Mouse (Mus musculus) heart, embryonic 12.5 days (tissue): ENCODE measurements around the gene Git2. TPM values are rescaled to one million over a fixed set of nuclear protein-coding genes. Genes with fewer than 3 reads are reported as not detected.

Source experiments
- ATAC-seq: fragments of 200-750 bp; cut with Nextera tagmentation; 2 replicates; pipeline ENCODE4 v1.8.0; 2017; ENCODE audit warnings: moderate TSS enrichment, moderate library complexity; ENCODE audit not compliant: insufficient number of reproducible peaks, low FRiP score
- H3K27ac ChIP-seq: fragments of 300-500 bp; sonication (generic); 2 replicates; pipeline ENCODE4 v1.5.1; 2016; ENCODE audit warnings: mild to moderate bottlenecking, moderate library complexity; ENCODE audit not compliant: poor library complexity, severe bottlenecking
- H3K27me3 ChIP-seq: fragments of 300-500 bp; sonication (generic); replicated peaks from 2 replicates; pipeline ENCODE4 v1.6.1; 2016; ENCODE audit warnings: mild to moderate bottlenecking, moderate library complexity
- H3K36me3 ChIP-seq: fragments of 300-500 bp; sonication (generic); 2 replicates; pipeline ENCODE4 v1.6.1; 2016; ENCODE audit warnings: mild to moderate bottlenecking, moderate library complexity
- H3K4me1 ChIP-seq: fragments of 300-500 bp; sonication (generic); replicated peaks from 2 replicates; pipeline ENCODE4 v1.6.1; 2016; ENCODE audit warnings: mild to moderate bottlenecking
- H3K4me2 ChIP-seq: fragments of 300-500 bp; sonication (generic); 2 replicates; pipeline ENCODE4 v1.6.1; 2016; ENCODE audit warnings: mild to moderate bottlenecking, moderate library complexity
- H3K4me3 ChIP-seq: fragments of 300-500 bp; sonication (generic); 2 replicates; pipeline ENCODE4 v1.5.1; 2016; ENCODE audit warnings: mild to moderate bottlenecking
- H3K9ac ChIP-seq: fragments of 300-500 bp; sonication (generic); 2 replicates; pipeline ENCODE4 v1.6.1; 2016; ENCODE audit warnings: mild to moderate bottlenecking, moderate library complexity
- H3K9me3 ChIP-seq: fragments of 300-500 bp; sonication (generic); replicated peaks from 2 replicates; pipeline ENCODE4 v1.6.1; 2016; ENCODE audit warnings: mild to moderate bottlenecking, moderate library complexity
- WGBS: fragments of 180-500 bp; shearing (Covaris S2); methylation state at CpG from one replicate; pipeline ENCODE4 v1.1.7; 2016; 5-methylcytosine and 5-hydroxymethylcytosine counted together
- polyA plus RNA-seq: library from polyadenylated mRNA; unstranded; fragments of >200 nt; fragmentation: Nextera tagmentation; extraction: Ambion mirVana; gene quantifications from 2 replicates; pipeline ENCODE4 v1.2.1, GENCODE M21; 2016

The Git2 gene
- polyA plus RNA-seq, 1 experiment from 2014 or later, result 36.4 TPM

GRCm38 (mm10) chr5:114807468-114807867 is 32.2 kb upstream of the Git2 start:
- peak; percentile 81 for ATAC-seq
- Histone ChIP-seq H3K4me1 (peaks cover 37% of the 10 kb centered on the region), H3K27ac (peak overlapping the region; percentile 81), H3K9ac (no peak overlapping the region), H3K4me2 (peak overlapping the region; percentile 39), H3K36me3 (peaks cover 40% of the 10 kb centered on the region), H3K4me3 (no peak overlapping the region), H3K9me3 (no peaks in the 10 kb centered on the region), H3K27me3 (no peaks in the 10 kb centered on the region)
- WGBS, result 11% methylated on average over 8 of the region's 8 CpGs

DNA sequence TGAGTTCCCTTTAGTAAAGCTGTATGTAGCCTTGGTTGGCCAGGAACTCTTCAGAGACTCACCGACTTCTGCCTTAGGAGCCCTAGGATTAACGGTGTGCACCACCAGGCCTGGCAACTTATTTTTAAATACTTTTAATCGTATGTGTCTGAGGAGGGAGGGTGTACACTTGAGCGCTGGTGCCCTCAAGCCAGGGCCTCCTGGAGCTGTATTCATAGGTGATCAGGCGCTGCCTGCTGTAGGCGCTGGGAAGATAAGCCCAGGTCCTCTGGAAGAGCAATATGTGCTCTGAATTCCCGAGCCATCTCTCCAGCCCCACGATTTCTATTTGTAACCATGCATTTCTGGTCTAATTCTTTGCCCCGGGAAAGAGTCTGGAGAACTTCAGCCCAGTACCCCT is 31.7 kb upstream of the Git2 start:
- H3K27me3 ChIP-seq, result no peaks in the 10 kb centered on the region
- WGBS, result 22% methylated on average over 9 of the region's 9 CpGs
- ATAC-seq, result 0 out of 2 replicates have a peak, but pooled peaks have one; percentile 30
- H3K9me3 ChIP-seq, result no peaks in the 10 kb centered on the region
- peak overlapping the region; percentile 81 for H3K27ac ChIP-seq
- H3K4me3 ChIP-seq, result no peak overlapping the region
- H3K36me3 ChIP-seq, result peaks cover 44% of the 10 kb centered on the region
- peak overlapping the region; percentile 39 for H3K4me2 ChIP-seq
- peak overlapping the region; percentile 29 for H3K9ac ChIP-seq
- H3K4me1 ChIP-seq, result peaks cover 32% of the 10 kb centered on the region

GRCm38 (mm10) chr5:114806636-114807035 is 31.3 kb upstream of the Git2 start:
- Histone ChIP-seq H3K9ac (peak overlapping the region; percentile 29), H3K36me3 (peaks cover 47% of the 10 kb centered on the region), H3K4me1 (peaks cover 32% of the 10 kb centered on the region), H3K27me3 (no peaks in the 10 kb centered on the region), H3K4me3 (no peak overlapping the region), H3K4me2 (peak overlapping the region; percentile 39; the same call in 1 of the 2 replicates), H3K27ac (peak overlapping the region; percentile 81), H3K9me3 (no peaks in the 10 kb centered on the region)
- ATAC-seq, result no peak
- 72% methylated on average over 8 of the region's 8 CpGs for WGBS

DNA sequence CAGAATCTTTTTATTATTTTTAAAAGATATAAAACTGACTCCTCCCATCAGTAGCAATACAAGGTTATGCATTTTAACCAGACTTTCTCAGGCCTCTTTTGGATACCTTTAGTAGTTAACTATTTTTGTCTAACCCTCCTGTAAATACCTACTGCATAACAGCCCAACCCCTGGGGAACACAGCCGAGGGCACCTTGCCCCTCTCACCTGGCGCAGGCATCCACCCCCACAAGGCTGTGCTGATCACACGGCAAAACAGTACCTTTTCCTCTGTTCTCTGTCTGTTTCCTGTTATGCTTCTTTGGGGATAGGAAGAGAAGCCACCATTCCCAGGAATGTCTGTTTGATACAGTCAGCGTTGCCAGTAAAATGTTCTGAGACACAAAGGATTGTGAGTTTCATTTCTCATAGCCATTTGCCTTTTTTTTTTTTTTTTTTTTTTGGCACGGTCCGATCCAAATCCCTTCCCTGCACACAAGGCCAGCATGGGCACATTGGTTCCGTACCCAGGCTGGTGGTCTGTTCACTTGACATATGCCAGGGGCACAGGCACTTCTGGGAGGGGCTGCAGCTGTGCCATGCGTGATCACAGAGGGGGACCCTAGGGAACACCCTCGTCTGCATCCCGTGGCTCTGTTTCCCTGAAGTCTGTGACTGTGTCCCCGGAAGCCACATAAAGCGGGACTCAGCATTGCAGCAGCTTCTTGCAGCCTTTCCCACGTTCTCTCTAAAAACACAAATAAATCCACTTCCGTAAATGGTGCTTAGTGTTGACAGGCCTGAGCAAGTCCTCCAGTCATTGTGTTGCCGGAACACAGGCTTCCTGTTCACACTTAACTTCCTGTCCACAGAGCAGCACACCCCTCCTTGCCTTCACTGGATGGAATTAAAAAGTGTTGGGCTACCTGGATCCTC is 30.4 kb upstream of the Git2 start:
- Histone ChIP-seq H3K36me3 (peaks cover 56% of the 10 kb centered on the region), H3K4me2 (no peak overlapping the region), H3K9me3 (no peaks in the 10 kb centered on the region), H3K27me3 (no peaks in the 10 kb centered on the region), H3K4me3 (no peak overlapping the region), H3K9ac (no peak overlapping the region), H3K4me1 (peaks cover 32% of the 10 kb centered on the region), H3K27ac (peak overlapping the region; percentile 81)
- WGBS, result 58% methylated on average over 15 of the region's 15 CpGs
- ATAC-seq, result no peak

DNA sequence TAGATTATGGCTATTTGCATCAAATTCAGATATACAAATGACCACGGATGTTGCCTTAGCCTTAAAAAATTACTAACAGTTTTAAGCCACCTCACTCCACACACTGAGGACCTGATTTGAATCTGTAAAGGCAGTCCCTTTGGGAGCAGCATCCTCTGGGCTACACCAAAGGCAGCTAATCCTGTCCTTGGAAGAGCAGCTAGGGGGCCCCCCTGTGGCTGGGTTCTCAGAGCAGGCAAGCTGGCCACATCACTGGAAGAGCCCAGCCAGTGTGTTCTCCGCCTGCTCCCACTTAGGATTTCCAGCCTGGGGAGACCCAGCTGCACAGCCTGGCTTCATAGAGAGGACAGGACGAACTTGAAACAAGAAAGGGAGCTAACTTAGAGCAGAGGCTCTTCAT is 29.6 kb upstream of the Git2 start:
- Histone ChIP-seq H3K9ac (no peak overlapping the region), H3K27me3 (no peaks in the 10 kb centered on the region), H3K9me3 (no peaks in the 10 kb centered on the region), H3K4me1 (peaks cover 32% of the 10 kb centered on the region), H3K27ac (no peak overlapping the region), H3K4me2 (no peak overlapping the region), H3K36me3 (peaks cover 62% of the 10 kb centered on the region), H3K4me3 (no peak overlapping the region)
- ATAC-seq, result no peak
- whole genome bisulfite sequencing, result 48% methylated on average over 3 of the region's 3 CpGs

DNA sequence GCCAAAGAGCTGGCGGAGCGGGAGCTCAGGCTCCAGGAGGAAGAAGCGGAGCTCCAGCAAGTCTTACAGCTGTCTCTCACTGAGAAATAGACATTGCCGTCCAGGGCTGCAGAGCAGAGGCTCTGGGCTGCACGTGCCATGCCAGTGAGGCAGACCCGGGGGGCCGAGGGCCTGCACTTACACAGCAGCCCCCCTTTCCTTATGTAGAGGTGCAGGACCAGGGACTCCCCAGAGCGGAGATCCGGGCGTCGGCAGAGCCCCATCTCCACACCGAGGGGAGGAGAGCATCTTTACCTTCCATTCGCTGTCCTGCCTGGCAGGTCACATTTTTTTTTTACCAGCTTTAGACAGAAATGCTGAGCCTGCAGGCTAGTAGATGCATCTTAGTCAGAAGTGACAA is 29.0 kb upstream of the Git2 start:
- Histone ChIP-seq H3K36me3 (peaks cover 68% of the 10 kb centered on the region), H3K27me3 (no peaks in the 10 kb centered on the region), H3K4me3 (no peak overlapping the region), H3K4me2 (no peak overlapping the region), H3K9me3 (no peaks in the 10 kb centered on the region), H3K9ac (no peak overlapping the region), H3K27ac (no peak overlapping the region), H3K4me1 (peaks cover 32% of the 10 kb centered on the region)
- no peak for ATAC-seq
- WGBS, result 90% methylated on average over 13 of the region's 13 CpGs

DNA sequence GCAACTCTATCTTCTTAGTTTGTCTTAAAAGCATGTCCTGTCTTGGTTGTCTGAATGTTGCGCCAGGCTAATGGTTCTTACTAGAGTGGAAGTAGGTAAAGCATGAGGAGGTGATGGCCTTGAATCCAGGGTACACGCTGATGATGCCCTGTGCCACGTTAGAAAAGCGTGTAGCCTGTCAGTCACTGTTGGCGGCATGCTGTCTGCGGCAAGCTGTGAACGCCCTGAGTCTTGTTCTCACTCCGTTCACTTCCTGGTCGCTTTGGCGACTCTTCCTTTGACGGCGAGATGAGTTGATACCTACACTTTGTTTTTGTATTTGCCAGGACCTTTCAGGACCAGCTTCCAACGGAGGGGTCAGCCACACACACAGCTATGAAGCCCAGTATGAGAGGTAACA is 27.9 kb upstream of the Git2 start:
- no peaks in the 10 kb centered on the region for H3K9me3 ChIP-seq
- H3K27ac ChIP-seq, result no peak overlapping the region
- peaks cover 27% of the 10 kb centered on the region for H3K4me1 ChIP-seq
- no peak overlapping the region for H3K4me3 ChIP-seq
- 87% methylated on average over 13 of the region's 13 CpGs for WGBS
- H3K9ac ChIP-seq, result no peak overlapping the region
- H3K36me3 ChIP-seq, result peaks cover 70% of the 10 kb centered on the region
- ATAC-seq, result no peak
- no peaks in the 10 kb centered on the region for H3K27me3 ChIP-seq
- no peak overlapping the region for H3K4me2 ChIP-seq

DNA sequence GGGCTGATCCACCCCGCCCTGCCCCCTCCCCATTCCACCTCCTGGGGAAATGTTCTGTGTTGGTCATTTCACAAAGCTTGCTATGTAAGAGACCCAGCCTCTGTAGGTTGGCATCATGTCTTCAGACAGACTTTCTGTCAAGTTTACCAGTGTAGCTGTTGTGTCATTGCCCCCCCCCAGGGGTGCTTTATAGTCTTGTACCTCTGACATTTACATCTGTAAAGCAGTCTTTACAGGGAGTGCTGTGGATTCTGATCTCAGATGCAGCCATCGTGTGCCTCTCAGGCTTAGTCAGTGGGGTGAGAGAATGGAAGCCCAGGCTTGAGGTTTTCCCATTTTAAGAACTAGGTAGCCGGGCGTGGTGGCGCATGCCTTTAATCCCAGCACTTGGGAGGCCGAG is 26.5 kb upstream of the Git2 start:
- Histone ChIP-seq H3K9me3 (no peaks in the 10 kb centered on the region), H3K4me2 (no peak overlapping the region), H3K36me3 (peaks cover 74% of the 10 kb centered on the region), H3K27me3 (no peaks in the 10 kb centered on the region), H3K4me1 (peaks cover 17% of the 10 kb centered on the region), H3K4me3 (no peak overlapping the region), H3K27ac (no peak overlapping the region), H3K9ac (no peak overlapping the region)
- ATAC-seq, result no peak
- WGBS, result 86% methylated on average over 6 of the region's 6 CpGs

DNA sequence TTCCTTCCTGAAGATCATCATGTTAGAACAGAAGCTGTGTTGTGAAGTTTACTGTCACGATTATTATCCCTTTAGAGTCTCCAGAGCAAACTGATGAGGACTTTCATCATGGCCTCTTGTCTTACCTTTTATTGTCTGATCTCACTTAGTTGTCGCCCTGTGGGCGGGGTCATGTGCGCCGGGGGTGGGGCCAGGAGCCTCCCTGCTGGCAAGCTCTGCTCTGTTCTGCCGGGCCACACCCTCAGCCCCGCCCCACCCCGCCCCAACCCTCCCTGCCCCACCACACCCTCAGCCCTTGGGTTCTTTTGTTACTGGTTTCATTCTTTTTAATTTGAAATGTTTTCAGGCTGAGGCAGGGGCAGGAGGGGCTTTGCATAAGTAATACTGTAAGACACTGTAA is 25.7 kb upstream of the Git2 start:
- Histone ChIP-seq H3K4me2 (no peak overlapping the region), H3K9me3 (no peaks in the 10 kb centered on the region), H3K27ac (no peak overlapping the region), H3K36me3 (peaks cover 74% of the 10 kb centered on the region), H3K9ac (no peak overlapping the region), H3K27me3 (no peaks in the 10 kb centered on the region), H3K4me3 (no peak overlapping the region), H3K4me1 (peaks cover 17% of the 10 kb centered on the region)
- ATAC-seq, result no peak
- WGBS, result 31% methylated on average over 8 of the region's 8 CpGs

DNA sequence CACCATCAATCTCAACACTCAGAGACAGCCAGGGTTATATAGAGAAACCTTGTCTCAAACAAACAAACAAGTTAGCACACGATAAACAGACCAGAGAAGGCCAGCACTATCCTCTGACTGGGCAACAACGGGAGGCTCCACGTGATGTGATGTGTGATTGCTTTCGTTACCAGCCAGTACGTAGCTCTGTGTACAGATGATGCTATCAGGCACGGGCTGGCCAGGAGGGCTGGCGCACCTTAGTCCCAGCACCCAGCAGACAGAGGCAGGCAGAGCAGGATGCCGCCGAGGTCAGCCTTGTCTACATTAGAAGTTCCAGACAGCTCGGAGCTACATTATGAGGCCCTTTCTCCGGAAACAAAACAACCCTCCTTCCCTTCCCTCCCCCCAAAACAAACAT is 24.5 kb upstream of the Git2 start:
- peaks cover 69% of the 10 kb centered on the region for H3K36me3 ChIP-seq
- H3K27me3 ChIP-seq, result no peaks in the 10 kb centered on the region
- peaks cover 21% of the 10 kb centered on the region for H3K4me1 ChIP-seq
- no peak overlapping the region for H3K4me3 ChIP-seq
- WGBS, result 65% methylated on average over 11 of the region's 11 CpGs
- no peak overlapping the region for H3K27ac ChIP-seq
- no peak overlapping the region for H3K4me2 ChIP-seq
- ATAC-seq, result no peak
- no peaks in the 10 kb centered on the region for H3K9me3 ChIP-seq
- H3K9ac ChIP-seq, result no peak overlapping the region

GRCm38 (mm10) chr5:114797253-114797652 is 21.9 kb upstream of the Git2 start:
- H3K27me3 ChIP-seq, result no peaks in the 10 kb centered on the region
- no peak overlapping the region for H3K27ac ChIP-seq
- H3K4me2 ChIP-seq, result peak overlapping the region; percentile 69; the same call in 1 of the 2 replicates
- ATAC-seq, result no peak
- peaks cover 25% of the 10 kb centered on the region for H3K4me1 ChIP-seq
- no peak overlapping the region for H3K4me3 ChIP-seq
- 85% methylated on average over 8 of the region's 8 CpGs for WGBS
- peaks cover 63% of the 10 kb centered on the region for H3K36me3 ChIP-seq
- no peaks in the 10 kb centered on the region for H3K9me3 ChIP-seq
- no peak overlapping the region for H3K9ac ChIP-seq
